Mouse (Mus musculus) limb, embryonic 14.5 days (tissue): Measurements from ENCODE around the gene Slc6a12. TPM values are rescaled to one million over a fixed set of nuclear protein-coding genes. Genes with fewer than 3 reads are reported as not detected.

Experiments used
- ATAC-seq: fragments of 200-750 bp; cut with Nextera tagmentation; 2 replicates; pipeline ENCODE4 v1.8.0; 2017; ENCODE audit warnings: low read depth, moderate number of reproducible peaks, moderate TSS enrichment; ENCODE audit not compliant: low FRiP score
- DNase-seq: peaks from one replicate; pipeline ENCODE4 v3.0.0-alpha.2; 2015; ENCODE audit warnings: low spot score
- H3K27ac ChIP-seq: fragments of 300-500 bp; sonication (generic); replicated peaks from 2 replicates; pipeline ENCODE4 v1.5.1; 2014; ENCODE audit warnings: low read depth, mild to moderate bottlenecking, low read length, moderate library complexity, mixed read lengths
- H3K27me3 ChIP-seq: fragments of 300-500 bp; sonication (generic); 2 replicates; pipeline ENCODE4 v1.6.1; 2014; ENCODE audit warnings: low read length, mixed read lengths; ENCODE audit not compliant: control insufficient read depth, insufficient read depth
- H3K36me3 ChIP-seq: fragments of 300-500 bp; sonication (generic); 2 replicates; pipeline ENCODE4 v1.6.1; 2014; ENCODE audit warnings: mild to moderate bottlenecking, low read length, moderate library complexity, mixed read lengths; ENCODE audit not compliant: control insufficient read depth, insufficient read depth
- H3K4me1 ChIP-seq: fragments of 300-500 bp; sonication (generic); 2 replicates; pipeline ENCODE4 v1.6.1; 2014; ENCODE audit warnings: antibody characterized with exemption, low read length, mixed read lengths; ENCODE audit not compliant: control insufficient read depth, insufficient read depth
- H3K4me2 ChIP-seq: fragments of 300-500 bp; sonication (generic); replicated peaks from 2 replicates; pipeline ENCODE4 v1.6.1; 2014; ENCODE audit warnings: low read depth, mild to moderate bottlenecking, low read length, moderate library complexity; ENCODE audit not compliant: severe bottlenecking
- H3K4me3 ChIP-seq: fragments of 300-500 bp; sonication (generic); replicated peaks from 2 replicates; pipeline ENCODE4 v1.5.1; 2014; ENCODE audit warnings: low read length
- H3K9ac ChIP-seq: fragments of 300-500 bp; sonication (generic); 2 replicates; pipeline ENCODE4 v1.6.1; 2014; ENCODE audit warnings: mild to moderate bottlenecking, low read depth, low read length, moderate library complexity; ENCODE audit not compliant: severe bottlenecking
- H3K9me3 ChIP-seq: fragments of 300-500 bp; sonication (generic); 2 replicates; pipeline ENCODE4 v1.6.1; 2016; ENCODE audit warnings: low read length; ENCODE audit not compliant: control insufficient read depth
- POLR2A ChIP-seq: fragments of 200-500 bp; IDR thresholded peaks from 2 replicates; pipeline ENCODE4 v1.8.0; 2012; ENCODE audit warnings: inconsistent platforms, mild to moderate bottlenecking, moderate library complexity, borderline replicate concordance; ENCODE audit not compliant: insufficient read depth, insufficient read length; ENCODE audit errors: extremely low read depth
- WGBS: fragments of 180-500 bp; shearing (Covaris S2); extraction: QIAGEN DNeasy Blood & Tissue Kit; methylation state at CpG from one replicate; pipeline ENCODE4 v1.1.7; 2014; 5-methylcytosine and 5-hydroxymethylcytosine counted together
- microRNA-seq: library from miRNA; unstranded; fragments of <30 nt; microRNA quantifications from one replicate; pipeline ENCODE4, GENCODE M21; 2016
- polyA plus RNA-seq, 2 experiments: library from polyadenylated mRNA; depleted of rRNA in 1 of 2; stranded (reverse) in 1 of 2; unstranded in 1 of 2; fragments of >200 nt; fragmentation: Nextera tagmentation in 1 of 2; extraction: Ambion mirVana in 1 of 2; gene quantifications; 2 replicates each; pipeline versions ENCODE4 v1.2.1 to v1.2.3; 2012 to 2014

Slc6a12 gene
- polyA plus RNA-seq, 2 experiments, result 0.23 TPM; not detected in 1

- TF ChIP-seq POLR2A, result no peak
- no peaks in the 10 kb centered on the region for H3K27me3 ChIP-seq
- WGBS, result 87% methylated on average over 14 of the region's 14 CpGs
- no peak overlapping the region for H3K4me3 ChIP-seq
- no peak overlapping the region for H3K4me2 ChIP-seq
- H3K36me3 ChIP-seq, result no peaks in the 10 kb centered on the region
- DNase-seq (no peak), ATAC-seq (no peak)
- no peaks in the 10 kb centered on the region for H3K4me1 ChIP-seq
- H3K9me3 ChIP-seq, result no peaks in the 10 kb centered on the region
- H3K27ac ChIP-seq, result no peak overlapping the region
- no peak overlapping the region for H3K9ac ChIP-seq
Measured at GRCm38 (mm10) chr6:121401826-121402660, 59.2 kb downstream of the Slc6a12 start.

GRCm38 (mm10) chr6:121402661-121403244 is 59.9 kb downstream of the Slc6a12 start:
- Histone ChIP-seq H3K9me3 (no peaks in the 10 kb centered on the region), H3K4me2 (no peak overlapping the region), H3K9ac (no peak overlapping the region), H3K4me3 (no peak overlapping the region), H3K4me1 (no peaks in the 10 kb centered on the region), H3K27ac (no peak overlapping the region), H3K27me3 (no peaks in the 10 kb centered on the region), H3K36me3 (no peaks in the 10 kb centered on the region)
- 85% methylated on average over 8 of the region's 8 CpGs for WGBS
- ATAC-seq, result no peak
- TF ChIP-seq POLR2A, result no peak
- no peak for DNase-seq

- Histone ChIP-seq H3K4me3 (no peak overlapping the region), H3K27ac (no peak overlapping the region), H3K4me2 (no peak overlapping the region), H3K9ac (no peak overlapping the region), H3K36me3 (no peaks in the 10 kb centered on the region), H3K9me3 (no peaks in the 10 kb centered on the region), H3K27me3 (peaks cover 3% of the 10 kb centered on the region; the same call in 1 of the 2 replicates), H3K4me1 (no peaks in the 10 kb centered on the region)
- TF ChIP-seq POLR2A, result no peak
- 91% methylated on average over 8 of the region's 8 CpGs for WGBS
- DNase-seq (no peak), ATAC-seq (no peak)
Measured at GRCm38 (mm10) chr6:121405311-121405710, 62.4 kb downstream of the Slc6a12 start.

- DNase-seq (no peak), ATAC-seq (peak; percentile 79)
- no peak overlapping the region for H3K9ac ChIP-seq
- no peak overlapping the region for H3K4me3 ChIP-seq
- no peaks in the 10 kb centered on the region for H3K4me1 ChIP-seq
- H3K4me2 ChIP-seq, result no peak overlapping the region
- no peaks in the 10 kb centered on the region for H3K36me3 ChIP-seq
- WGBS, result 34% methylated on average over 5 of the region's 5 CpGs
- TF ChIP-seq POLR2A, result no peak
- no peaks in the 10 kb centered on the region for H3K9me3 ChIP-seq
- H3K27me3 ChIP-seq, result peaks cover 26% of the 10 kb centered on the region
- H3K27ac ChIP-seq, result no peak overlapping the region
Measured at GRCm38 (mm10) chr6:121407571-121408011, 64.7 kb downstream of the Slc6a12 start.

- DNase-seq, result no peak
- TF ChIP-seq POLR2A, result no peak
- Histone ChIP-seq H3K36me3 (no peaks in the 10 kb centered on the region), H3K4me1 (no peaks in the 10 kb centered on the region), H3K27me3 (peaks cover 48% of the 10 kb centered on the region), H3K4me3 (peak overlapping the region; percentile 22), H3K9me3 (no peaks in the 10 kb centered on the region), H3K4me2 (peak overlapping the region; percentile 37), H3K9ac (peak overlapping the region; percentile 16; the same call in 1 of the 2 replicates), H3K27ac (no peak overlapping the region)
- WGBS, result under 1% methylated on average over 38 of the region's 46 CpGs
- no peak for ATAC-seq
Measured at GRCm38 (mm10) chr6:121412558-121413297, 69.9 kb downstream of the Slc6a12 start.

Small RNAs within 50 kb of the gene (microRNA-seq; reads per million reads assigned to microRNA genes)
- gene Gm24855, result not detected

Other genes with a start within 250 kb of the Slc6a12 start
- gene Mical3, start 212.1 kb upstream of the Slc6a12 start, polyA plus RNA-seq (2012; rRNA removed), result 17.3 and 17.7 TPM in 2 replicates
- gene Mical3, start 212.1 kb upstream of the Slc6a12 start, polyA plus RNA-seq (2014; fragmentation: Nextera tagmentation; extraction: Ambion mirVana), result 13.3 and 16.3 TPM in 2 replicates
- gene Pex26, start 159.4 kb upstream of the Slc6a12 start, polyA plus RNA-seq (2012; rRNA removed), result 15.2 and 18.7 TPM in 2 replicates
- 10.0 and 10.3 TPM in 2 replicates for gene Pex26, start 159.4 kb upstream of the Slc6a12 start, polyA plus RNA-seq (2014; fragmentation: Nextera tagmentation; extraction: Ambion mirVana)
- gene Tuba8, start 132.4 kb upstream of the Slc6a12 start, polyA plus RNA-seq (2012; rRNA removed), result 0.77 and 0.83 TPM in 2 replicates
- gene Tuba8, start 132.4 kb upstream of the Slc6a12 start, polyA plus RNA-seq (2014; fragmentation: Nextera tagmentation; extraction: Ambion mirVana), result 4.4 and 4.7 TPM in 2 replicates
- gene Usp18, start 97.2 kb upstream of the Slc6a12 start, polyA plus RNA-seq (2012; rRNA removed), result 1.0 and 1.1 TPM in 2 replicates
- gene Usp18, start 97.2 kb upstream of the Slc6a12 start, polyA plus RNA-seq (2014; fragmentation: Nextera tagmentation; extraction: Ambion mirVana), result 1.5 and 1.8 TPM in 2 replicates
- 3.2 and 3.3 TPM in 2 replicates for gene Slc6a13, start 42.8 kb upstream of the Slc6a12 start, polyA plus RNA-seq (2012; rRNA removed)
- gene Slc6a13, start 42.8 kb upstream of the Slc6a12 start, polyA plus RNA-seq (2014; fragmentation: Nextera tagmentation; extraction: Ambion mirVana), result 2.4 and 2.6 TPM in 2 replicates
- gene Iqsec3, start 130.6 kb downstream of the Slc6a12 start, polyA plus RNA-seq (2012; rRNA removed), result 0.55 and 0.56 TPM in 2 replicates
- gene Iqsec3, start 130.6 kb downstream of the Slc6a12 start, polyA plus RNA-seq (2014; fragmentation: Nextera tagmentation; extraction: Ambion mirVana), result 0.14 and 0.28 TPM in 2 replicates